Mouse (Mus musculus) ES-Bruce4 (cell line): Measurements from ENCODE around the gene Mgrn1.

Experiments
- CTCF ChIP-seq: IDR thresholded peaks from one replicate; pipeline ENCODE4 v1.8.1; 2011; ENCODE audit warnings: low read depth, low read length
- EP300 ChIP-seq: IDR thresholded peaks from 2 replicates; pipeline ENCODE4 v1.6.1; 2011; ENCODE audit warnings: low read depth, low read length; ENCODE audit not compliant: insufficient read depth
- POLR2A ChIP-seq: IDR thresholded peaks from one replicate; pipeline ENCODE4 v1.8.1; 2011; ENCODE audit warnings: low read length; ENCODE audit not compliant: insufficient read depth

- TF ChIP-seq CTCF (no peak), POLR2A (no peak), EP300 (no peak)
Observed at GRCm38 (mm10) chr16:4939412-4939811, 53.4 kb downstream of the Mgrn1 start.
